Mouse (Mus musculus) spleen, adult 2 months (tissue): ENCODE results near the gene Ppil3. TPM values are rescaled to one million over a fixed set of nuclear protein-coding genes. Genes with fewer than 3 reads are reported as not detected.

Experiments
- DNase-seq, 2 experiments: peaks; one replicate each; pipeline versions ENCODE4 v3.0.0 to v3.0.0-alpha.2; 2012 to 2021; ENCODE audit warnings: low spot score in 2 of 2, low read depth in 1 of 2
- H3K27ac ChIP-seq: fragments of 200-500 bp; 2 replicates; pipeline ENCODE4 v1.5.1; 2012; ENCODE audit warnings: low read length, inconsistent platforms; ENCODE audit not compliant: insufficient read depth
- H3K27me3 ChIP-seq: fragments of 200-500 bp; 2 replicates; pipeline ENCODE4 v1.6.1; 2012; ENCODE audit warnings: mild to moderate bottlenecking, moderate library complexity, low read length, inconsistent platforms; ENCODE audit not compliant: control insufficient read depth, insufficient read depth
- H3K36me3 ChIP-seq: fragments of 200-500 bp; 2 replicates; pipeline ENCODE4 v1.6.1; 2012; ENCODE audit warnings: mild to moderate bottlenecking, low read length, inconsistent platforms; ENCODE audit not compliant: control insufficient read depth, insufficient read depth
- H3K4me1 ChIP-seq: fragments of 200-500 bp; 2 replicates; pipeline ENCODE4 v1.6.1; 2011; ENCODE audit warnings: inconsistent platforms; ENCODE audit not compliant: control insufficient read depth, insufficient read depth, insufficient read length
- H3K4me3 ChIP-seq: fragments of 200-500 bp; 2 replicates; pipeline ENCODE4 v1.5.1; 2011; ENCODE audit warnings: mild to moderate bottlenecking, inconsistent platforms; ENCODE audit not compliant: insufficient read depth, insufficient read length; ENCODE audit errors: extremely low read depth
- CTCF ChIP-seq: fragments of 200-500 bp; IDR thresholded peaks from 2 replicates; pipeline ENCODE4 v1.5.1; 2011; ENCODE audit warnings: mild to moderate bottlenecking, inconsistent platforms; ENCODE audit not compliant: insufficient read depth, insufficient read length, insufficient replicate concordance; ENCODE audit errors: extremely low read depth
- POLR2A ChIP-seq: fragments of 200-500 bp; IDR thresholded peaks from 2 replicates; pipeline ENCODE4 v1.6.1; 2011; ENCODE audit warnings: low read depth, low read length, inconsistent platforms
- WGBS: fragments of 180-500 bp; shearing (Covaris S2); methylation state at CpG from one replicate; pipeline ENCODE4 v1.1.7; 2018; 5-methylcytosine and 5-hydroxymethylcytosine counted together
- polyA plus RNA-seq: library from polyadenylated mRNA; depleted of rRNA; stranded (reverse); fragments of >200 nt; gene quantifications from 2 replicates; pipeline ENCODE4 v1.2.3, GENCODE M21; 2012

The Ppil3 gene
- polyA plus RNA-seq, 1 experiment = 16.9 TPM

DNA sequence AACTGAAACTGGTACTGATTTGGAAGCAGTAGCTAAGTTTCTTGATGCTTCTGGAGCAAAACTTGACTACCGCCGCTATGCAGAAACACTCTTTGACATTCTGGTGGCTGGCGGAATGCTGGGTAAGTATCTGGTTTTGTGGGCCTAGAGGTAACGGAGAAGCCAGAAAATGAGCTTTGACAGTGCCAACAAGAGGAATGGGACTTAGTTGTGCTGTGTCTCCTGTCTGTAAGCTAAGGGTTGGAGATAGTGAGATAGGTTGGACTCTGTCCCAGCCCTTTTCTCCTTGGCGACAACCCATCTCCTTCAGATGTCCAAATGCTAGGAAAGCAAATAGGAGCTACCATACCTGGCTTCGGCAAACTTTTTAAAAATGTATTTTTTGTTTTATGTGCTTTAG lies 47.6 kb downstream of the Ppil3 start:
- Histone ChIP-seq H3K4me1 (no peaks in the 10 kb centered on the region), H3K4me3 (no peak overlapping the region), H3K27me3 (0 out of 2 replicates have a peak, but pooled peaks cover 1% of the 10 kb centered on the region), H3K36me3 (peaks cover 40% of the 10 kb centered on the region), H3K27ac (no peak overlapping the region)
- TF ChIP-seq CTCF = no peak
- TF ChIP-seq POLR2A = no peak
- no peak for DNase-seq
- 95% methylated on average over 6 of the region's 6 CpGs for WGBS

- TF ChIP-seq CTCF (no peak), POLR2A (no peak)
- Histone ChIP-seq H3K4me3 (no peak overlapping the region), H3K36me3 (peaks cover 33% of the 10 kb centered on the region), H3K27me3 (0 out of 2 replicates have a peak, but pooled peaks cover 1% of the 10 kb centered on the region), H3K27ac (no peak overlapping the region), H3K4me1 (no peaks in the 10 kb centered on the region)
- WGBS = 93% methylated on average over 1 of the region's 1 CpGs
- DNase-seq = no peak
Measured at GRCm38 (mm10) chr1:58396179-58396578, 49.1 kb downstream of the Ppil3 start.

DNA sequence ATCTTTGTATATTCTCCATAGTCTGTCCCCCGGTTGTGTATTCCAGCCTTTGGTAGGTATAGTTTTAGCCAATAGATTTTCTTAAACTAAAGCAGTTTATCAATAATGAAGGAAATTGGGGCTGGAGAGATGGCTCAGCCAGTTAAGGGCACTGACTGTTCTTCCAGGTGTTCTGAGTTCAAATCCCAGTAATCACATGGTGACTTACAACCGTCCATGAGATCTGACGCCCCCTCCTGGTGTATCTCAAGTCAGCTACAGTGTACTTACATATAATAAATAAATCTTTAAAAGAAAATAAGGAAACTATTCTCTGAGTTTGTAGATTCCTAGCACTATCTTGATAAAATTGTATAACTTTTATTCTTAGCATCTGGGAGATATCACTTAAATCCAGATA lies 49.9 kb downstream of the Ppil3 start:
- TF ChIP-seq CTCF (no peak), POLR2A (no peak)
- H3K36me3 ChIP-seq = peaks cover 26% of the 10 kb centered on the region
- 90% methylated on average over 3 of the region's 3 CpGs for WGBS
- DNase-seq = no peak
- no peak overlapping the region for H3K27ac ChIP-seq
- 0 out of 2 replicates have a peak, but pooled peaks cover 1% of the 10 kb centered on the region for H3K27me3 ChIP-seq
- H3K4me3 ChIP-seq = no peak overlapping the region
- no peaks in the 10 kb centered on the region for H3K4me1 ChIP-seq

- H3K36me3 ChIP-seq = peaks cover 15% of the 10 kb centered on the region
- DNase-seq = peak in 1 of 2 experiments; percentile 30
- peak overlapping the region; percentile 100 for H3K27ac ChIP-seq
- WGBS = under 1% methylated on average over 53 of the region's 90 CpGs
- no peaks in the 10 kb centered on the region for H3K4me1 ChIP-seq
- peak overlapping the region; percentile 99 for H3K4me3 ChIP-seq
- no peak for TF ChIP-seq CTCF
- TF ChIP-seq POLR2A = no peak
- 0 out of 2 replicates have a peak, but pooled peaks cover 1% of the 10 kb centered on the region for H3K27me3 ChIP-seq
Measured at GRCm38 (mm10) chr1:58393284-58394195, 51.7 kb downstream of the Ppil3 start.

- WGBS = under 1% methylated on average over 51 of the region's 61 CpGs
- H3K4me3 ChIP-seq = peak within 1 kb of the TSS; percentile 99
- H3K36me3 ChIP-seq = peaks cover 9% of the 10 kb centered on the region
- TF ChIP-seq CTCF (no peak), POLR2A (peak; percentile 82)
- H3K27ac ChIP-seq = peak within 1 kb of the TSS; percentile 100
- H3K27me3 ChIP-seq = 0 out of 2 replicates have a peak, but pooled peaks cover 1% of the 10 kb centered on the region
- H3K4me1 ChIP-seq = no peaks in the 10 kb centered on the region
- DNase-seq = peak; percentile 86 to 92
Measured at GRCm38 (mm10) chr1:58392652-58393283, 52.5 kb downstream of the Ppil3 start, which contains the start of gene Bzw1. Bzw1 (plus strand) TSS chr1:58392898.

GRCm38 (mm10) chr1:58392268-58392651 lies 53.0 kb downstream of the Ppil3 start:
- DNase-seq = no peak
- Histone ChIP-seq H3K27me3 (0 out of 2 replicates have a peak, but pooled peaks cover 1% of the 10 kb centered on the region), H3K4me1 (no peaks in the 10 kb centered on the region), H3K27ac (peak overlapping the region; percentile 100), H3K4me3 (peak overlapping the region; percentile 99), H3K36me3 (peaks cover 7% of the 10 kb centered on the region)
- TF ChIP-seq POLR2A (no peak), CTCF (no peak)
- WGBS = under 1% methylated on average over 16 of the region's 16 CpGs
